Mouse (Mus musculus) spleen, postnatal 4 days (tissue): ENCODE results near the gene 9230113P08Rik.
"Not testable (repeated sequence)": the region's sequence is repeated elsewhere in the genome, so short reads cannot be mapped to it uniquely, and the experiment has no call there.

Experiments
- DNase-seq, 2 experiments: peaks; one replicate each; pipeline ENCODE4 v3.0.0; 2022; ENCODE audit warnings: low spot score in 2 of 2

9230113P08Rik gene

GRCm38 (mm10) chr9:35908123-35908522 lies at the start of gene 9230113P08Rik:
Gene 9230113P08Rik (plus strand): TSS chr9:35908423.
- not testable (repeated sequence) for DNase-seq

GRCm38 (mm10) chr9:35893112-35893511 lies 15.1 kb upstream of the 9230113P08Rik start:
- DNase-seq: not testable (repeated sequence)

GRCm38 (mm10) chr9:35904494-35904893 lies 3.7 kb upstream of the 9230113P08Rik start:
- DNase-seq: no peak

DNA sequence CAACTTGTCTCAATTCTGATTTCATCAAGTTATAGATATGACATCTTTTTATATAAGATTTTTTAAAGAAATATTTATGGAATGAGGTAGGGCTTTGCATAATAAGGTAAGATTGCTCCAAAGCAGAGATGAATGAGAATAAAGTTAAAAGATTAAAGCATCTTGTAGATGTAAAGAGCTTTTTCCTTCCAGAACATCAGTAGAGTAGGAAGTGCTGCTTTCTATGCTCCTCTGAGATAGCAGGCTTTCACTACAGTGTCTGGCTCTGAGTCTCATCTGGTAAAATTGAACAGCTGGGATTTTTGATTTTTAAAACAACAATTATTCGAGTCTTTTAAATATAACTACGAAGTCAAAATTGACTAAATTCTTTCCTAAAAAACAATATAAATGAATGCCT lies 22.6 kb downstream of the 9230113P08Rik start:
- no peak for DNase-seq
